Mouse (Mus musculus) olfactory bulb, adult 2 months (tissue): Measurements from ENCODE around the gene Slc37a4.

Source experiments
- CTCF ChIP-seq: fragments of 200-500 bp; IDR thresholded peaks from 2 replicates; pipeline ENCODE4 v1.5.1; 2012; ENCODE audit warnings: low read depth, mild to moderate bottlenecking, low read length, moderate library complexity; ENCODE audit not compliant: insufficient read depth
- POLR2A ChIP-seq: fragments of 200-500 bp; IDR thresholded peaks from 2 replicates; pipeline ENCODE4 v1.6.1; 2012; ENCODE audit warnings: mild to moderate bottlenecking, low read depth, low read length, moderate library complexity; ENCODE audit not compliant: insufficient read depth

GRCm38 (mm10) chr9:44379862-44380261 is 16.8 kb upstream of the Slc37a4 start:
- TF ChIP-seq POLR2A (no peak), CTCF (no peak)
